Mouse (Mus musculus) bone marrow, adult 2 months (tissue): ENCODE data around the gene Gngt1.

Source experiments
- CTCF ChIP-seq: fragments of 200-500 bp; IDR thresholded peaks from 2 replicates; pipeline ENCODE4 v1.5.1; 2011; ENCODE audit warnings: low read length, control low read depth; ENCODE audit not compliant: control insufficient read depth, insufficient read depth
- POLR2A ChIP-seq: fragments of 200-500 bp; IDR thresholded peaks from 2 replicates; pipeline ENCODE4 v1.6.1; 2011; ENCODE audit warnings: low read depth, mild to moderate bottlenecking, control low read depth, low read length, borderline replicate concordance; ENCODE audit not compliant: control insufficient read depth

DNA sequence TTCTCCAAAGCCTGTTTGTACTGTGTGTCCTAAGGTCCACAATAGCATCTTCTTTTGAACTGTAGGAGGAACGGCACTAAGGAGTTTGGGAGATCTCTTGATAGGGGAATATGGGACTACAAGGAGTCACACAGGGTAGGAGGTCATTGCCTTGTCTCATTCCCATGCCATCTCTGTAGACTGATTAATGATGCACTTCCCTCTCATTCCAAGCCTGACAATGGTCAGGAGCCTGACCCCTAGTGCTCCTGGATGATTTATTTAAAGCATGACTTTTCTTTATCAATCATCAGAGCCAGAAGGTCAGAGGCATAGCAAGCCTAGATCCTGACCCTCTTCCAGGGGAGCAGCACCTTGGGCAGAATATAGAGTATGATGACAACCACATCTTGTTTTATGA is 29.1 kb downstream of the Gngt1 start:
- TF ChIP-seq POLR2A (no peak), CTCF (no peak)
